Mouse (Mus musculus) gastrocnemius, adult 18-20 months (tissue): ENCODE measurements around the gene Rcor3. TPM values are rescaled to one million over a fixed set of nuclear protein-coding genes. Genes with fewer than 3 reads are reported as not detected.
A peak's percentile ranks its signal among the peaks of the same experiment; 100 is the strongest.

Experiments used
- DNase-seq: peaks from one replicate; pipeline ENCODE4 v3.0.0; 2021; ENCODE audit warnings: low spot score
- total RNA-seq, 2 experiments: library from RNA; stranded (reverse); gene quantifications; 2 replicates each; pipeline ENCODE4 v1.2.3; 2021

Gene Rcor3
- total RNA-seq, 2 experiments from 2014 or later, result 25.3 to 32.8 TPM

- DNase-seq, result no peak
Measured at GRCm38 (mm10) chr1:192070618-192071051, 67.2 kb downstream of the Rcor3 start.

- DNase-seq, result peak; percentile 29
Measured at GRCm38 (mm10) chr1:192069971-192070591, 67.8 kb downstream of the Rcor3 start.

GRCm38 (mm10) chr1:192068188-192068587 is 69.7 kb downstream of the Rcor3 start:
- no peak for DNase-seq

- no peak for DNase-seq
Measured at GRCm38 (mm10) chr1:192066956-192067355, 70.9 kb downstream of the Rcor3 start.

- no peak for DNase-seq
Measured at GRCm38 (mm10) chr1:192063209-192063946, 74.5 kb downstream of the Rcor3 start.

- DNase-seq, result no peak
Measured at GRCm38 (mm10) chr1:192062682-192063081, 75.2 kb downstream of the Rcor3 start.

GRCm38 (mm10) chr1:192061666-192062306 is 76.1 kb downstream of the Rcor3 start:
- peak; percentile 69 for DNase-seq

GRCm38 (mm10) chr1:192058911-192059310 is 79.0 kb downstream of the Rcor3 start:
- DNase-seq, result no peak

- DNase-seq, result no peak
Measured at GRCm38 (mm10) chr1:192053726-192054125, 84.1 kb downstream of the Rcor3 start.

- no peak for DNase-seq
Measured at GRCm38 (mm10) chr1:192052986-192053385, 84.9 kb downstream of the Rcor3 start.

- DNase-seq, result no peak
Measured at GRCm38 (mm10) chr1:192052461-192052860, 85.4 kb downstream of the Rcor3 start.

Other genes with a start within 250 kb of the Rcor3 start
- 1 to 10 TPM; 5.6 to 8.2 TPM for gene Slc30a1, start 231.3 kb downstream of the Rcor3 start, total RNA-seq
- not detected for gene Rd3, start 160.7 kb downstream of the Rcor3 start, total RNA-seq
- gene Traf5, start 45.5 kb downstream of the Rcor3 start, total RNA-seq, result 1 to 10 TPM; 1.5 to 3.6 TPM
- gene Kcnh1, start 52.7 kb upstream of the Rcor3 start, total RNA-seq, result under 1 TPM in 1 of 2 experiments, not detected in 1; 0.05 TPM